Mouse (Mus musculus) gastrocnemius, postnatal 10 days (tissue): ENCODE measurements around the gene Erfe. TPM values are rescaled to one million over a fixed set of nuclear protein-coding genes. Genes with fewer than 3 reads are reported as not detected.

Experiments
- DNase-seq: peaks from one replicate; pipeline ENCODE4 v3.0.0; 2021; ENCODE audit warnings: mixed read lengths
- long read RNA-seq, 2 experiments: library from polyadenylated mRNA; stranded (forward); transcript quantifications; one replicate each; pipeline ENCODE4 v2.0.0; 2021
- total RNA-seq, 2 experiments: library from RNA; stranded (reverse); gene quantifications; 2 replicates each; pipeline ENCODE4 v1.2.3; 2021

The Erfe gene
- 1 to 10 TPM; 1.1 to 1.3 TPM for total RNA-seq
- long read RNA-seq, experiment 1, partial matches to known transcripts, result 0 of 1 reads
- long read RNA-seq, experiment 1, other reads (novel, unspliced or antisense), result 1 of 1 reads
- long read RNA-seq, experiment 2, result 0 reads

GRCm38 (mm10) chr1:91366215-91367108 lies at the start of gene Erfe:
Gene Erfe, plus strand, starts transcription at chr1:91366430.
- peak; percentile 80 for DNase-seq

GRCm38 (mm10) chr1:91317656-91318055 lies 48.6 kb upstream of the Erfe start:
- DNase-seq, result no peak

- DNase-seq, result no peak
Observed at GRCm38 (mm10) chr1:91321760-91322438, 44.3 kb upstream of the Erfe start, which contains the start of gene Espnl. Gene Espnl, plus strand, starts transcription at chr1:91322075.

GRCm38 (mm10) chr1:91324646-91325045 lies 41.6 kb upstream of the Erfe start:
- DNase-seq, result no peak

- DNase-seq, result no peak
Observed at GRCm38 (mm10) chr1:91325488-91326042, 40.7 kb upstream of the Erfe start.

- DNase-seq, result no peak
Observed at GRCm38 (mm10) chr1:91332102-91332501, 34.1 kb upstream of the Erfe start.

GRCm38 (mm10) chr1:91333582-91333981 lies 32.6 kb upstream of the Erfe start:
- no peak for DNase-seq

- DNase-seq, result no peak
Observed at GRCm38 (mm10) chr1:91337355-91337754, 28.9 kb upstream of the Erfe start.

- peak; percentile 46 for DNase-seq
Observed at GRCm38 (mm10) chr1:91344001-91344400, 22.2 kb upstream of the Erfe start.

- peak; percentile 54 for DNase-seq
Observed at GRCm38 (mm10) chr1:91344921-91345685, 21.1 kb upstream of the Erfe start.

- peak; percentile 62 for DNase-seq
Observed at GRCm38 (mm10) chr1:91346892-91347291, 19.3 kb upstream of the Erfe start.

- no peak for DNase-seq
Observed at GRCm38 (mm10) chr1:91350841-91351240, 15.4 kb upstream of the Erfe start, which contains the start of gene Klhl30. Gene Klhl30, plus strand, starts transcription at chr1:91351016.

GRCm38 (mm10) chr1:91351249-91351648 lies 15.0 kb upstream of the Erfe start:
- no peak for DNase-seq

- DNase-seq, result no peak
Observed at GRCm38 (mm10) chr1:91352277-91352676, 14.0 kb upstream of the Erfe start.

- no peak for DNase-seq
Observed at GRCm38 (mm10) chr1:91356105-91356504, 10.1 kb upstream of the Erfe start.

- DNase-seq, result no peak
Observed at GRCm38 (mm10) chr1:91362113-91362512, 4.1 kb upstream of the Erfe start.

- DNase-seq, result no peak
Observed at GRCm38 (mm10) chr1:91364822-91365644, 1.2 kb upstream of the Erfe start.

GRCm38 (mm10) chr1:91365816-91366214 lies 415 bp upstream of the Erfe start:
- no peak for DNase-seq

- DNase-seq, result no peak
Observed at GRCm38 (mm10) chr1:91367295-91367694, 1.1 kb downstream of the Erfe start.

- no peak for DNase-seq
Observed at GRCm38 (mm10) chr1:91369408-91369807, 3.2 kb downstream of the Erfe start.

- DNase-seq, result no peak
Observed at GRCm38 (mm10) chr1:91370055-91370454, 3.8 kb downstream of the Erfe start.
